Mouse (Mus musculus): Measurements from ENCODE around the gene Sprr2a1.
"Not testable (repeated sequence)": the region's sequence is repeated elsewhere in the genome, so short reads cannot be mapped to it uniquely, and the experiment has no call there.

Sprr2a1 gene

GRCm38 (mm10) chr3:92215569-92215968 lies at the start of gene Sprr2a1, which contains the start of gene Sprr2a2:
Gene Sprr2a1 (plus strand): TSS chr3:92215799.
Gene Sprr2a2 (plus strand): TSS chr3:92215920.
- not testable (repeated sequence) for DNase-seq (ENCODE audit: low spot score)

DNA sequence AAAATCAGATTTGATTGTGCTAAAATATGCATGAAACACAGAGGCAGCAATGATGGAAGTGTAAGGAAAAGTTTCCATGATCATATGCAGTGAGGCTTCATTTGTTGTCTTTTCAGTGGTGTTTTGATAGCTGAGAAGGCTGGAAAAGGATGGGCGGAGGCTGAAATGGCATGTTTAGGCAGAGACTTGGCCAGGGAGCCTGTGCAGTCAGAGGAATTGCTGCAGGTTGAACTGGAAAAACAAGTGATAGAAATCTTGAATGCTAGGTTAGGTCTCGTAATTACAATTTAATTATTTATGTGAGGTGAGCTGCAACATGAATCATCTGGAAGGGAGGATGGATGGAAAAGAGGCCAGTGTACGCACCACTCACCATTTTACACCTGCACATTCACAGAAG lies 45.8 kb upstream of the Sprr2a1 start:
- DNase-seq (ENCODE audit: low spot score), result no peak

GRCm38 (mm10) chr3:92176880-92177279 lies 38.7 kb upstream of the Sprr2a1 start:
- no peak for DNase-seq (ENCODE audit: low spot score)

DNA sequence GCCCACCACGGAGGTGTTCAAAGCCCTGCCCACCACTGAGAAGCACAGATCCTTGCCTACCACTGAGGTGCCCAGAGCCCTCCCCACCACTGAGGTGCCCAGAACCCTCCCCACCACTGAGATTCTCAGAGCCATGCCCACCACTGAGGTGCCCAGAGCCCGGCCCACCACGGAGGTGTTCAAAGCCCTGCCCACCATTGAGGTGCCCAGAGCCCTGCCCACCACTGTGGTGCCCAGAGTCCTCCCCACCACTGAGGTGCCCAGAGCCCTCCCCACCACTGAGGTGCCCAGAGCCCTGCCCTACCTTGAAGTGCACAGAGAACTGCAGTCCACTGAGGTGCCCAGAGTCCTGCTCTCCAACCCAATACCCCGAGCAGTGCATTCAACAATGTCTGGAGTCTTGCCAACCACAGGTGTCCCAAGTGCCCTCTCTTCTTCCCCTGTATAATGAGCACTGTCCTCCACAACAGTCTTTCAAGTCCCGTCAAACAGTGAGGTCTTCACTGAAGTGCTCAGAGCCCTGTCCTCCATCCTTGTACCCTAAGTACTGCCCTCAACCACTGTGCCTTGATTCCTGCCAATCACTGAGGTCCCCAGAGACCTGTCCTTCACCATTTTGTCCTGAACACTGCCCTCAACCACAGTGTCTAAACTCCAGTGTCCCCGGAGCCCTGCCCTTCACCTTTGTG lies 19.9 kb upstream of the Sprr2a1 start:
- no peak for DNase-seq (ENCODE audit: low spot score)

- not testable (repeated sequence) for DNase-seq (ENCODE audit: low spot score)
Measured at GRCm38 (mm10) chr3:92211133-92211925, 4.3 kb upstream of the Sprr2a1 start.

DNA sequence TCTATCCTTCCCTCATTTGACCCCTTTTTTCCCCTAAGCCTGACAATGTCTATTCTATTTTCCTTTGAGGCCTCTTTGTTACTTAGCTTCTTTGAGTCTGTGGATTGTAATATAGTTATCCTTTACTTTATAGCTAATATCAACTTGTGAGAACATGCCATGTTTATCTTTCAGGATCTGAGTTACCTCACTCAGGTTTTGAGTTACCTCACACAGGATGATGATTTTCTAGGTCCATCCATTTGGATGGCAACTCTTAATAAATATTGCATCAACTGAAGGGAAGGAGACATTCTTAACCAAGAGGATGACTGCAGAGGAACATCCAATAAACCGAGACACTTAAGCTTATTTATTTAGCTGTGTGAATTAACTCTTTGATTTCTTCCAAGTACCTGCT lies 3.5 kb upstream of the Sprr2a1 start:
- not testable (repeated sequence) for DNase-seq (ENCODE audit: low spot score)

DNA sequence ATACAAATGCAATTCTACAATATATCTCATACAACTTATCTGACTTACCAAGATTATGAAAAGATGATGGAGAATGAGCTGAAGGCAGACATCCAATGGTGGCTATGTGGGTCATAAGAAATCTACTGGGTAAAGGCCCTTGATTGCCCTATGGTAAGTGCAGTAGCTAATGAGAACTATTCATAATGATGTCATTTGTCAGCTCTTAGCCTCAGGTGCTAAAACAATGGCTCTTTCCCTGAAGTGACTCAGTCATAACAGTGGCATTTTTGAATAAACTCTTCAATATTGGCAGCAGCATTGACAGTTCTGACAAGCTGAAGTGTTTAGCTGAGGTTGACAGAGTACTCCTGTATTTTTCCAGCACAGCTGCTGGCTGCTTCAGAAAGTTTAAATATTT lies 1.9 kb upstream of the Sprr2a1 start:
- not testable (repeated sequence) for DNase-seq (ENCODE audit: low spot score)

DNA sequence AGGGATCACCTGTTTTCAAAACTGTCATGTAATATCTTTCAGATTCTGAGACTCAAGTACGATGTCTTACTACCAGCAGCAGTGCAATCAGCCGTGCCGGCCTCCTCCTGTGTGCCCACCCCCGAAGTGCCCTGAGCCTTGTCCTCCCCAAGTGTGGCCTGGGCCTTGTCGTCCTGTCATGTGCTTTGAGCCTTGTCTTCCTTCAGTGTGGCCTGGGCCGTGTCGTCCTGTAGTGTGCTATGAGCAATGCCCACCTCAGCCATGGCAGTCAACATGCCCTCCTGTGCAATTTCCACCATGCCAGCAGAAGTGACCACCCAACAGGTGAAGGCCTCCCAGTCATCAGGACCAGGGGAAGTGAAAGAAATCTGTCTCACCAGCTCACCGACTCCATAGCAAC lies 3.4 kb downstream of the Sprr2a1 start:
- DNase-seq (ENCODE audit: low spot score), result not testable (repeated sequence)

GRCm38 (mm10) chr3:92223708-92224107 lies 8.1 kb downstream of the Sprr2a1 start:
- DNase-seq (ENCODE audit: low spot score), result not testable (repeated sequence)

DNA sequence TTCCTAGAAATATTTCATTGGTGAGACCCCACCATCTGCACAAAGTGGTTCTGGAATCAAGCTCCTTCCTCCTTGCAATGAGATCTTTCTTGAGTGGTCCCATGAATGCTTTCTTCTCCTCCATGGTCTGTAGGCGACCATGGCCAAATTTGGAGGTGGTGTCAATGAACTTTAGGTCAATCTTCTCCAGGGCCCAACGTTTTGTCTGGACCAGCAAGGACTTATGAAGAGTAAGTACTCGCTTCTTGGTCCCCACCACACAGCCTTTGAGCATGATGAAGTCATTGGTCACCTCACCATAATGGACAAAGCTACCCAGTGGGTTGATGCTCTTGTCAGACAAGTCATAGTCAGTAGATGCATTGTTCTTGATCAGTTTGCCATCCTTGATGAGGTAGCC lies 11.8 kb downstream of the Sprr2a1 start:
- DNase-seq (ENCODE audit: low spot score), result not testable (repeated sequence)

DNA sequence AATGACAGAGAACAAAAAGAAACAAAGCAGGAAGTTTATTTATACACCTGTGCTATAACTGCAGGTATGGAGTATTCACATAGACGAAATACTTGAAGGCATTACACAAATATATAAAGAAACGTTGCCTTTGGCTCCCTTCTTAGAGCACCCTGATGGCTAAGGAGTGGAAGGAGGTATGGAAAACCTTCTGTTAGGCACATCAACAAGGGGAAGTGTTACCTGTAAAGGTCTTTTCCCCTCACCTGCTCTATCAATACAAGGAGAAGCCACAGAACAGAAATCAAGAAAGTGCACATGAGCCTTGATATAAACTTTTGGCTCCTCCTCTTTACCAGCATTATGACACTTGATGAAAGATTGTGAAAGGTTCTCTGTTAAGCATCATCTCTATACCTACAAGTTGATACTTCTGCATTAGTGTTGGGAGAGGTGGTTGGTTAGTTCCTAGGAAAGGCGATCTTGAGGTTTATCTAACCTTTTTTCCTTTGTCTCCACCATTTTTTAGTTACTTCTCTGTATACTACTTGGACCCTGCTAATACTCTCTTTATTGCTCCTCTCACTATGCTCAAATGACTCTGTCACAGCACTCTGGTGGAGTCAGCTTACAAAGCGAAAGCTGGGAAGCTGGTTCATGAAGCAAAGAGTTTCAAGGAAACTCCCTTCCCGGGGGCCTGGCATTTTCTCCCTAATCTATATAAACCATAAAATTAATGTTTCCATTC lies 21.0 kb downstream of the Sprr2a1 start:
- DNase-seq (ENCODE audit: low spot score), result not testable (repeated sequence)

GRCm38 (mm10) chr3:92238736-92239135 lies 23.1 kb downstream of the Sprr2a1 start:
- not testable (repeated sequence) for DNase-seq (ENCODE audit: low spot score)

- DNase-seq (ENCODE audit: low spot score), result not testable (repeated sequence)
Measured at GRCm38 (mm10) chr3:92239197-92239596, 23.6 kb downstream of the Sprr2a1 start.

GRCm38 (mm10) chr3:92244833-92245232 lies 29.2 kb downstream of the Sprr2a1 start:
- not testable (repeated sequence) for DNase-seq (ENCODE audit: low spot score)

DNA sequence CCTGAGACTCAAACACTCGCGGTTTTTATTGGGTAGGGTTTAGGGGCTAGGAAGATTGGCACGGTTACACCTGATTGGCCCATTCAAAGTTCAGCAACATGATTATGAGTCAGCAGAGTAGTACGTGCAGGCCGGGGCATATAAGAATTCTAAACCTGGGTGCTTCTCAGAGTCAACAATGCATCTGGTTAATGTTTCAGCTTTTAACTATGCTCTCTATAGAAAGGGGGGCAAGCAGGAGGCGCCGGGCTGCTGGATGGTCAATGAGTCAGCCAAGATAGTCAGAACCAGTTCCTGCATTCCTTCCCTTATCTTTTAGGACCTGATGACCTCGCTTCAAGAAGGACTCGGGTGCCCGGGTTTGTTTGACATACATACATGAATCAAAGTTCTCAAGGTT lies 30.6 kb downstream of the Sprr2a1 start:
- not testable (repeated sequence) for DNase-seq (ENCODE audit: low spot score)

- not testable (repeated sequence) for DNase-seq (ENCODE audit: low spot score)
Measured at GRCm38 (mm10) chr3:92248494-92248893, 32.9 kb downstream of the Sprr2a1 start.

- DNase-seq (ENCODE audit: low spot score), result not testable (repeated sequence)
Measured at GRCm38 (mm10) chr3:92250450-92250849, 34.9 kb downstream of the Sprr2a1 start.

DNA sequence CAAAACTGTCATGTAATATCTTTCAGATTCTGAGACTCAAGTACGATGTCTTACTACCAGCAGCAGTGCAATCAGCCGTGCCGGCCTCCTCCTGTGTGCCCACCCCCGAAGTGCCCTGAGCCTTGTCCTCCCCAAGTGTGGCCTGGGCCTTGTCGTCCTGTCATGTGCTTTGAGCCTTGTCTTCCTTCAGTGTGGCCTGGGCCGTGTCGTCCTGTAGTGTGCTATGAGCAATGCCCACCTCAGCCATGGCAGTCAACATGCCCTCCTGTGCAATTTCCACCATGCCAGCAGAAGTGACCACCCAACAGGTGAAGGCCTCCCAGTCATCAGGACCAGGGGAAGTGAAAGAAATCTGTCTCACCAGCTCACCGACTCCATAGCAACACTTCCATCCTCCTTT lies 38.3 kb downstream of the Sprr2a1 start:
- not testable (repeated sequence) for DNase-seq (ENCODE audit: low spot score)

- not testable (repeated sequence) for DNase-seq (ENCODE audit: low spot score)
Measured at GRCm38 (mm10) chr3:92258526-92258925, 42.9 kb downstream of the Sprr2a1 start.

GRCm38 (mm10) chr3:92263462-92263861 lies 47.9 kb downstream of the Sprr2a1 start:
- not testable (repeated sequence) for DNase-seq (ENCODE audit: low spot score)
